Mouse (Mus musculus) brain, embryonic 14.5 days (tissue): ENCODE measurements around the gene Slc25a47.

Source experiments
- CTCF ChIP-seq: fragments of 200-500 bp; IDR thresholded peaks from 2 replicates; pipeline ENCODE4 v1.5.1; 2012; ENCODE audit warnings: inconsistent platforms, mild to moderate bottlenecking, moderate library complexity, borderline replicate concordance; ENCODE audit not compliant: insufficient read depth, insufficient read length; ENCODE audit errors: extremely low read depth
- POLR2A ChIP-seq: fragments of 200-500 bp; IDR thresholded peaks from 2 replicates; pipeline ENCODE4 v1.6.1; 2012; ENCODE audit warnings: mild to moderate bottlenecking, inconsistent platforms, borderline replicate concordance; ENCODE audit not compliant: poor library complexity, insufficient read depth, insufficient read length, severe bottlenecking; ENCODE audit errors: extremely low read depth

DNA sequence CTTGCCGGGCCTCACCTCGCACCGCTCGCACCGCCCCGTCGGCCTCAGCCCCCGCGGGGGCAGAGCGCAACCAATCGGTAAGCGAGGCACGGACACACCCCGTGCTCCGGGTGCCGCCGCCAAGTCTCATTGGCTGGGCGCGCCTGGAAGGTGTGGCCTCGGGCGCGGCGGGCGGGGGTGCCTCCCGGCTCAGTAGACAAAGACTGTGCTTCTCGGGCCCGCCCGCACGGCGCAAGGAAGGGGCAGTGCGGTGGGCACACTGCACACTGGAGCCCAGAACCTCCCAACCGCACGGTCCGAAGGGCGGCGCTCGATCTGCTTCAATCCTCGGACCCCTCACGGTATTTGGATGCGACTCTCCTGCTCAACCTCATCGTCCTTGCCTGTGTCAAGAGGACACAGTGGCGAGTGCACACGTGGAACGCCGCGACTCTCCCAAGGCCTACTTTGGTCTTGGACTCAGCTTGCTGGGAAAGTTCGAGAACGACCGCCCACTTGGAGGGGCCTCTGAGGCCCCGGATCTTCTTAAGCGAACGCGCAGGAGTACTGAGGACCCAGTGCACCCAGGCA lies at the start of gene Slc25a47, which contains the start of gene Slc25a29:
- TF ChIP-seq POLR2A (peak; percentile 61; the same call in 1 of the 2 replicates), CTCF (no peak)
